ENCODE assay signal across 7 mouse cellular contexts in genomic region chr17:24173423-24173822, GRCm38 (mm10). TPM values are rescaled to one million over a fixed set of nuclear protein-coding genes. Genes with fewer than 3 reads are reported as not detected.
A peak's percentile ranks its signal among the peaks of the same experiment; 100 is the strongest.
DNase-seq lines count a peak whose midpoint lies in the region.

No protein-coding gene starts in this region.

- peak; percentile 68 for DNase-seq in urinary bladder, postnatal 25 days (ENCODE audit: low spot score)
- DNase-seq in urinary bladder, postnatal 4 days (ENCODE audit: low spot score in 2 of 2) = no peak
- peak; percentile 42 for DNase-seq in adrenal gland, adult 8-10 months
- DNase-seq in embryo, embryonic 11.5 days (ENCODE audit: low read depth, low spot score) = peak; percentile 55
- peak; percentile 82 for DNase-seq in kidney, adult 9 months
- peak; percentile 63 to 69 for DNase-seq in lung, adult 18-20 months
- peak; percentile 49 for DNase-seq in right cerebral cortex, postnatal 36 days (ENCODE audit: low spot score in 2 of 2)

RNA-seq across cellular contexts. Expression of gene Atp6v0c, which starts 3.9 kb away (rescaled TPM):
- total RNA-seq in adrenal gland, adult 8-10 months (2022) = 100 to 1,000 TPM; 416 to 520 (median 442) TPM

RNA-seq across cellular contexts. Expression of gene Amdhd2, which starts 9.9 kb away (rescaled TPM):
- 10 to 100 TPM; 39.3 to 64.9 (median 50.3) TPM for total RNA-seq in adrenal gland, adult 8-10 months (2022)

RNA-seq across cellular contexts. Expression of gene Pdpk1, which starts 22.7 kb away (rescaled TPM):
- 10 to 100 TPM; 46.0 to 63.6 (median 61.9) TPM for total RNA-seq in adrenal gland, adult 8-10 months (2022)

RNA-seq across cellular contexts. Expression of gene Tbc1d24, which starts 31.9 kb away (rescaled TPM):
- 10 to 100 TPM; 18.8 to 24.3 (median 23.8) TPM for total RNA-seq in adrenal gland, adult 8-10 months (2022)

RNA-seq across cellular contexts. Expression of gene Ntn3, which starts 35.9 kb away (rescaled TPM):
- 1 to 10 TPM; 1.7 to 4.2 (median 2.9) TPM for total RNA-seq in adrenal gland, adult 8-10 months (2022)

Comparison
In these comparisons a context has a peak if more than half of its experiments do, and no peak if none do; other contexts are left out.
1. DNase-seq: peak in urinary bladder, postnatal 25 days (single experiment), adrenal gland, adult 8-10 months (single experiment), embryo, embryonic 11.5 days (single experiment), kidney, adult 9 months (single experiment), lung, adult 18-20 months (2 of 2) and right cerebral cortex, postnatal 36 days (2 of 2); none in urinary bladder, postnatal 4 days (0 of 2).